Mouse (Mus musculus): ENCODE measurements at regions not wholly inside any gene's neighbourhood (a gene's known extent, or its start where the extent isn't known, plus 50 kb on each side); places are given as distances from the start of the nearest gene placed in this dataset.

- TF ChIP-seq EP300 (IDR thresholded peaks at IDR 0.05; ENCODE audit: low read depth) = no peak
- TF ChIP-seq CTCF (IDR thresholded peaks at IDR 0.05; ENCODE audit: low read depth) = no peak
- 59% methylated on average over 3 of the region's 3 CpGs for WGBS
- no peaks in the 10 kb centered on the region for H3K27me3 ChIP-seq (ENCODE audit: control insufficient read depth, insufficient read depth, low read length)
- no peak overlapping the region for H3K27ac ChIP-seq (ENCODE audit: low read depth)
- no peaks in the 10 kb centered on the region for H3K36me3 ChIP-seq (replicated peaks; ENCODE audit: control insufficient read depth, insufficient read depth, low read length)
- H3K9ac ChIP-seq (replicated peaks; ENCODE audit: low read depth, low read length) = no peak overlapping the region
- H3K4me3 ChIP-seq (ENCODE audit: low read depth, low read length) = no peak overlapping the region
- H3K9me3 ChIP-seq (replicated peaks; ENCODE audit: control insufficient read depth, low read length) = 0 out of 2 replicates have a peak, but pooled peaks cover 4% of the 10 kb centered on the region
- no peak for DNase-seq (ENCODE audit: low spot score)
- no peak overlapping the region for H3K4me2 ChIP-seq (ENCODE audit: low read depth, low read length)
- no peak for ATAC-seq (ENCODE audit: insufficient read depth, low read depth)
- H3K4me1 ChIP-seq (ENCODE audit: control insufficient read depth, insufficient read depth) = no peaks in the 10 kb centered on the region
These were observed 59.3 kb upstream of the Lpar1 start for GRCm38 (mm10) chr4:58613022-58613421.

GRCm38 (mm10) chr4:58607491-58607890 lies 53.8 kb upstream of the Lpar1 start:
- DNase-seq (ENCODE audit: low spot score) (no peak), ATAC-seq (ENCODE audit: insufficient read depth, low read depth) (no peak)
- 0 out of 2 replicates have a peak, but pooled peaks cover 4% of the 10 kb centered on the region for H3K9me3 ChIP-seq (replicated peaks; ENCODE audit: control insufficient read depth, low read length)
- H3K36me3 ChIP-seq (replicated peaks; ENCODE audit: control insufficient read depth, insufficient read depth, low read length) = no peaks in the 10 kb centered on the region
- no peak overlapping the region for H3K9ac ChIP-seq (replicated peaks; ENCODE audit: low read depth, low read length)
- H3K27ac ChIP-seq (ENCODE audit: low read depth) = no peak overlapping the region
- 77% methylated on average over 2 of the region's 2 CpGs for WGBS
- H3K4me3 ChIP-seq (ENCODE audit: low read depth, low read length) = no peak overlapping the region
- TF ChIP-seq CTCF (IDR thresholded peaks at IDR 0.05; ENCODE audit: low read depth) = no peak
- TF ChIP-seq EP300 (IDR thresholded peaks at IDR 0.05; ENCODE audit: low read depth) = no peak
- no peak overlapping the region for H3K4me2 ChIP-seq (ENCODE audit: low read depth, low read length)
- H3K27me3 ChIP-seq (ENCODE audit: control insufficient read depth, insufficient read depth, low read length) = no peaks in the 10 kb centered on the region
- H3K4me1 ChIP-seq (ENCODE audit: control insufficient read depth, insufficient read depth) = no peaks in the 10 kb centered on the region

GRCm38 (mm10) chr4:58605941-58606340 lies 52.2 kb upstream of the Lpar1 start:
- no peak overlapping the region for H3K27ac ChIP-seq (ENCODE audit: low read depth)
- no peaks in the 10 kb centered on the region for H3K36me3 ChIP-seq (replicated peaks; ENCODE audit: control insufficient read depth, insufficient read depth, low read length)
- TF ChIP-seq EP300 (IDR thresholded peaks at IDR 0.05; ENCODE audit: low read depth) (no peak), CTCF (IDR thresholded peaks at IDR 0.05; ENCODE audit: low read depth) (no peak)
- no peak overlapping the region for H3K9ac ChIP-seq (replicated peaks; ENCODE audit: low read depth, low read length)
- no peaks in the 10 kb centered on the region for H3K4me1 ChIP-seq (ENCODE audit: control insufficient read depth, insufficient read depth)
- 0 out of 2 replicates have a peak, but pooled peaks cover 4% of the 10 kb centered on the region for H3K9me3 ChIP-seq (replicated peaks; ENCODE audit: control insufficient read depth, low read length)
- ATAC-seq (ENCODE audit: insufficient read depth, low read depth) (no peak), DNase-seq (ENCODE audit: low spot score) (no peak)
- WGBS = 26% methylated on average over 3 of the region's 3 CpGs
- H3K4me3 ChIP-seq (ENCODE audit: low read depth, low read length) = no peak overlapping the region
- H3K4me2 ChIP-seq (ENCODE audit: low read depth, low read length) = no peak overlapping the region
- no peaks in the 10 kb centered on the region for H3K27me3 ChIP-seq (ENCODE audit: control insufficient read depth, insufficient read depth, low read length)
